Comparison of ENCODE assay signal across 10 mouse cellular contexts in the genomic region with DNA sequence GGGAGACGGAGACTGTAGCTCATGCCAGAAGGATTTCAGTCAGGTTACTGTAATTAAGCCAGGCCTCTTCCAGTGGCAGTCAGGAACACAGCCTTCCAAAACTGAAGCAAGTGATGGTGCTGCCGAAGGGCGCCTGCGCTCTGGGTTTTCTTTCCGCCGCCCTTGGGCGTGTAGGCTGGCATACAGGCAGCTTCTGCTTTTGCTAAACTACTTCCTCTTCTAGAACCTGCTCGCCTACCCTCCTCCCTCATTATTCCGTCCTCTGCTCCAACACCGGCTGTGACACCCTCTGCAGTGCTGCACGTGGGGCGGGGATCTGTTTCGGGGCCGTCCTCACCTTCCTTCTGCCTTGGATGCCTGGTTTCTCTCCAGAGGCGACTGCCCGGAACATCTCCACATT. TPM values are rescaled to one million over a fixed set of nuclear protein-coding genes. Genes with fewer than 3 reads are reported as not detected.
DNase-seq lines count a peak whose midpoint lies in the region; ATAC-seq lines count a peak whose summit lies in the region.
"Had no signal": no experiment of that assay in that cellular context is flagged by ENCODE, and none has a peak within 500 bp of the region (broad histone marks: within the 10 kb centered on the region; RNA-seq: fewer than 3 reads in every experiment).

No protein-coding gene starts in this region.

- peaks cover 8% of the 10 kb centered on the region; the same call in 1 of the 2 replicates for H3K4me1 ChIP-seq in stomach, embryonic 16.5 days (ENCODE audit: control insufficient read depth, insufficient read depth, low read length)
- peaks cover 8% of the 10 kb centered on the region; the same call in 1 of the 2 replicates for H3K4me1 ChIP-seq in hindbrain, embryonic 16.5 days (ENCODE audit: control insufficient read depth, insufficient read depth, low read depth, low read length)
- no peaks in the 10 kb centered on the region for H3K4me1 ChIP-seq in midbrain, embryonic 11.5 days (ENCODE audit: control insufficient read depth, insufficient read depth, low read length)
- H3K4me1 ChIP-seq: liver, embryonic 13.5 days had no signal

- 65% methylated on average over 16 of the region's 16 CpGs for WGBS in stomach, embryonic 16.5 days
- WGBS in hindbrain, embryonic 16.5 days, result 80% methylated on average over 16 of the region's 16 CpGs
- WGBS in midbrain, embryonic 11.5 days, result 77% methylated on average over 16 of the region's 16 CpGs

- H3K4me2 ChIP-seq in stomach, embryonic 16.5 days (ENCODE audit: low read depth, low read length), result no peak overlapping the region
- H3K4me2 ChIP-seq in hindbrain, embryonic 16.5 days (ENCODE audit: low read length), result no peak overlapping the region
- no peak overlapping the region for H3K4me2 ChIP-seq in midbrain, embryonic 11.5 days
- H3K4me2 ChIP-seq: liver, embryonic 13.5 days had no signal

- 0 out of 2 replicates have a peak overlapping the region, but pooled peaks have one; percentile 32 for H3K27ac ChIP-seq in stomach, embryonic 16.5 days (ENCODE audit: low read length)
- no peak overlapping the region for H3K27ac ChIP-seq in hindbrain, embryonic 16.5 days (ENCODE audit: low read depth, low read length)
- H3K27ac ChIP-seq in midbrain, embryonic 11.5 days (ENCODE audit: low read depth, low read length), result no peak overlapping the region
- H3K27ac ChIP-seq: heart, adult 2 months; liver, embryonic 13.5 days had no signal

- DNase-seq in layer of hippocampus, adult 11-12 months (ENCODE audit: low spot score), result peak; percentile 81
- DNase-seq in layer of hippocampus, adult 9-10 months (ENCODE audit: low spot score), result no peak
- no peak for DNase-seq in cerebellum, adult 8-10 months
- no peak for DNase-seq in midbrain, embryonic 11.5 days (ENCODE audit: low spot score, missing footprints)
- DNase-seq: liver, embryonic 13.5 days had no signal

- no peaks in the 10 kb centered on the region for H3K27me3 ChIP-seq in stomach, embryonic 16.5 days (ENCODE audit: control insufficient read depth, insufficient read depth, low read length)
- no peaks in the 10 kb centered on the region for H3K27me3 ChIP-seq in hindbrain, embryonic 16.5 days (replicated peaks; ENCODE audit: control insufficient read depth, insufficient read depth, low read length)
- no peaks in the 10 kb centered on the region for H3K27me3 ChIP-seq in midbrain, embryonic 11.5 days (ENCODE audit: control insufficient read depth, insufficient read depth, low read length)
- H3K27me3 ChIP-seq: liver, embryonic 13.5 days had no signal

- peak; percentile 59 for ATAC-seq in frontal cortex, adult (ENCODE audit: low TSS enrichment)
- peak; percentile 93 for ATAC-seq in megakaryocyte, adult 5-6 weeks (ENCODE audit: poor library complexity, severe bottlenecking)
- ATAC-seq in stomach, embryonic 16.5 days (ENCODE audit: insufficient read depth, low FRiP score), result peak; percentile 65; the same call in 1 of the 2 replicates
- no peak for ATAC-seq in hindbrain, embryonic 16.5 days
- ATAC-seq in midbrain, embryonic 11.5 days (ENCODE audit: low FRiP score), result no peak

- no peaks in the 10 kb centered on the region for H3K9me3 ChIP-seq in stomach, embryonic 16.5 days (replicated peaks; ENCODE audit: control insufficient read depth, low read length)
- no peaks in the 10 kb centered on the region for H3K9me3 ChIP-seq in hindbrain, embryonic 16.5 days (ENCODE audit: control insufficient read depth, low read length)
- no peaks in the 10 kb centered on the region for H3K9me3 ChIP-seq in midbrain, embryonic 11.5 days (ENCODE audit: control insufficient read depth, low read length)
- H3K9me3 ChIP-seq: liver, embryonic 13.5 days had no signal

- no peak overlapping the region for H3K4me3 ChIP-seq in stomach, embryonic 16.5 days (replicated peaks; ENCODE audit: low read length)
- H3K4me3 ChIP-seq in hindbrain, embryonic 16.5 days (ENCODE audit: low read length), result no peak overlapping the region
- H3K4me3 ChIP-seq in midbrain, embryonic 11.5 days (ENCODE audit: low read depth, low read length), result no peak overlapping the region
- H3K4me3 ChIP-seq: heart, adult 2 months; liver, embryonic 13.5 days had no signal

- H3K9ac ChIP-seq in stomach, embryonic 16.5 days (ENCODE audit: low read length), result no peak overlapping the region
- no peak overlapping the region for H3K9ac ChIP-seq in hindbrain, embryonic 16.5 days (ENCODE audit: low read depth, low read length)
- no peak overlapping the region for H3K9ac ChIP-seq in midbrain, embryonic 11.5 days (ENCODE audit: low read length)
- H3K9ac ChIP-seq: liver, embryonic 13.5 days had no signal

- H3K36me3 ChIP-seq in stomach, embryonic 16.5 days (ENCODE audit: control insufficient read depth, insufficient read depth, low read length), result no peaks in the 10 kb centered on the region
- H3K36me3 ChIP-seq in hindbrain, embryonic 16.5 days (ENCODE audit: control insufficient read depth, insufficient read depth, low read length), result no peaks in the 10 kb centered on the region
- H3K36me3 ChIP-seq in midbrain, embryonic 11.5 days (ENCODE audit: control insufficient read depth, insufficient read depth, low read length), result no peaks in the 10 kb centered on the region
- H3K36me3 ChIP-seq: liver, embryonic 13.5 days had no signal

RNA-seq across cellular contexts. Expression of gene Prkag2, which starts 18.9 kb away (rescaled TPM):
- total RNA-seq in megakaryocyte, adult 5-6 weeks (2015), result 37.2 and 46.0 TPM in 2 replicates
- total RNA-seq in megakaryocyte, adult 5-6 weeks (2017), result 45.6 and 48.1 TPM in 2 replicates
- polyA plus RNA-seq in stomach, embryonic 16.5 days (2015; fragmentation: Nextera tagmentation; extraction: Ambion mirVana), result 42.5 and 43.7 TPM in 2 replicates
- polyA plus RNA-seq in hindbrain, embryonic 16.5 days (2015; fragmentation: Nextera tagmentation; extraction: Ambion mirVana), result 96.6 and 111 TPM in 2 replicates
- polyA plus RNA-seq in midbrain, embryonic 11.5 days (2014; fragmentation: Nextera tagmentation; extraction: Ambion mirVana), result 59.8 and 62.1 TPM in 2 replicates

Comparison
In these comparisons a context has a peak if more than half of its experiments do, and no peak if none do; other contexts are left out.
1. ATAC-seq: peak in frontal cortex, adult (single experiment), megakaryocyte, adult 5-6 weeks (single experiment) and stomach, embryonic 16.5 days (single experiment); none in hindbrain, embryonic 16.5 days (single experiment) and midbrain, embryonic 11.5 days (single experiment).